Mouse (Mus musculus) hindbrain, embryonic 15.5 days (tissue): Measurements from ENCODE around the gene Slc8a2. TPM values are rescaled to one million over a fixed set of nuclear protein-coding genes. Genes with fewer than 3 reads are reported as not detected.

Experiments
- ATAC-seq: fragments of 200-750 bp; cut with Nextera tagmentation; 2 replicates; pipeline ENCODE4 v1.8.0; 2017; ENCODE audit warnings: low read depth, moderate number of reproducible peaks, moderate TSS enrichment; ENCODE audit not compliant: low FRiP score
- H3K27ac ChIP-seq: fragments of 300-500 bp; sonication (generic); replicated peaks from 2 replicates; pipeline ENCODE4 v1.5.1; 2015; ENCODE audit warnings: mild to moderate bottlenecking, inconsistent platforms
- H3K27me3 ChIP-seq: fragments of 300-500 bp; sonication (generic); 2 replicates; pipeline ENCODE4 v1.6.1; 2015; ENCODE audit warnings: control low read depth, inconsistent platforms
- H3K36me3 ChIP-seq: fragments of 300-500 bp; sonication (generic); 2 replicates; pipeline ENCODE4 v1.6.1; 2015; ENCODE audit warnings: control low read depth, inconsistent platforms
- H3K4me1 ChIP-seq: fragments of 300-500 bp; sonication (generic); replicated peaks from 2 replicates; pipeline ENCODE4 v1.6.1; 2015; ENCODE audit warnings: control low read depth, inconsistent platforms
- H3K4me2 ChIP-seq: fragments of 300-500 bp; sonication (generic); 2 replicates; pipeline ENCODE4 v1.6.1; 2015; ENCODE audit warnings: moderate library complexity, mild to moderate bottlenecking, inconsistent platforms
- H3K4me3 ChIP-seq: fragments of 300-500 bp; sonication (generic); 2 replicates; pipeline ENCODE4 v1.5.1; 2015; ENCODE audit warnings: mild to moderate bottlenecking, inconsistent platforms
- H3K9ac ChIP-seq: fragments of 300-500 bp; sonication (generic); 2 replicates; pipeline ENCODE4 v1.6.1; 2015; ENCODE audit warnings: inconsistent platforms
- H3K9me3 ChIP-seq: fragments of 300-500 bp; sonication (generic); 2 replicates; pipeline ENCODE4 v1.6.1; 2016; ENCODE audit warnings: control low read depth, inconsistent platforms
- WGBS: fragments of 180-500 bp; shearing (Covaris S2); methylation state at CpG from one replicate; pipeline ENCODE4 v1.1.7; 2015; 5-methylcytosine and 5-hydroxymethylcytosine counted together
- polyA plus RNA-seq: library from polyadenylated mRNA; unstranded; fragments of >200 nt; fragmentation: Nextera tagmentation; extraction: Ambion mirVana; gene quantifications from 2 replicates; pipeline ENCODE4 v1.2.1, GENCODE M21; 2015

Slc8a2 gene
- 1.1 TPM in 2 replicates for polyA plus RNA-seq

GRCm38 (mm10) chr7:16129421-16129845 lies at the start of gene Slc8a2:
Gene Slc8a2, plus strand, starts transcription at chr7:16129826.
- peak within 1 kb of the TSS; percentile 79 for H3K27ac ChIP-seq

DNA sequence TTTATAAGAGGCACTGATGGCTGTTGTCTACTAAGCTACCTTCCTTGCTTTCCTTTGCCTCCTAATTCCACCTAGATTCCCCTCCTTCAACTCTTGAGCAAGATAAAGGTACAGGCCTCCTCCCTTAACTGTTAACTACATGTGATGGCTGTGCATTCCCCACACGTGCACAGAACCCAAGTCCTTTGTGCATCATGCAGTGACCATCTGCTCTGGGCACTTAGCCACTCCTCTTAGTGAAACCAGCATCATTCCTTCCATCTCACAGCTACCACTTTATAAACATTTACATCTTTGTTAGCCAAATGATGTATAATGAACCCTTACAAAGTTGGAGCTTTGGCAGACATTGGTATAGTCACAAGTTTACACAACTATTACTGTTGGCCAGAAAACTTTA lies 49.7 kb upstream of the Slc8a2 start:
- Histone ChIP-seq H3K27ac (no peak overlapping the region), H3K36me3 (no peaks in the 10 kb centered on the region), H3K9ac (no peak overlapping the region), H3K4me1 (no peaks in the 10 kb centered on the region), H3K27me3 (0 out of 2 replicates have a peak, but pooled peaks cover 2% of the 10 kb centered on the region), H3K9me3 (no peaks in the 10 kb centered on the region), H3K4me3 (no peak overlapping the region), H3K4me2 (no peak overlapping the region)
- 56% methylated on average over 1 of the region's 1 CpGs for whole genome bisulfite sequencing
- ATAC-seq: no peak

More at GRCm38 (mm10) chr7:16129421-16129845, at the start of gene Slc8a2:
- H3K27me3 ChIP-seq: no peaks in the 10 kb centered on the region
- peak within 1 kb of the TSS; percentile 69 for H3K9ac ChIP-seq
- peak within 1 kb of the TSS; percentile 56 for H3K4me3 ChIP-seq
- no peaks in the 10 kb centered on the region for H3K36me3 ChIP-seq
- no peaks in the 10 kb centered on the region for H3K9me3 ChIP-seq
- peak within 1 kb of the TSS; percentile 73 for H3K4me2 ChIP-seq
- ATAC-seq: peak; percentile 90
- H3K4me1 ChIP-seq: peaks cover 62% of the 10 kb centered on the region
- WGBS: 2% methylated on average over 12 of the region's 12 CpGs

DNA sequence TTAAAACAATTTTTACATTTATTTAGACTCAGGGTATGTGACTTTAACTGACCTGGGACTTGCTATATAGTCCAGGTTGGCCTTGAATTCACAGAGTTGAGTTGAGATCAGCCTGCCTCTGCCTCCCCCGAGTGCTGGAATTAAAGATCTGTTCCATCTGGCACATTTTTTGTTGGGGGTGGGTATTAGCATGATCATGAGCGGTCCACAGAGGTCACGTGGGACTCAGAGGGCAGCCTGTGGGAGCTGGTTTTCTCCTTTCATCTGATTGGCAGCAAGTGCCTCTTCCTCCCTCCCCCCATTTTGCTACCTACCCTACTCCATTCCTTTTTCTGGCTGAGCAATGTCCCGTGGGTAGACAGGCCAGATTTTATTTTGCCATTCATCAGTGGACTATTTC lies 49.0 kb upstream of the Slc8a2 start:
- Histone ChIP-seq H3K9me3 (no peaks in the 10 kb centered on the region), H3K4me1 (no peaks in the 10 kb centered on the region), H3K9ac (no peak overlapping the region), H3K4me2 (no peak overlapping the region), H3K27ac (no peak overlapping the region), H3K36me3 (no peaks in the 10 kb centered on the region), H3K27me3 (0 out of 2 replicates have a peak, but pooled peaks cover 2% of the 10 kb centered on the region), H3K4me3 (no peak overlapping the region)
- no peak for ATAC-seq
- WGBS: 76% methylated on average over 4 of the region's 4 CpGs

GRCm38 (mm10) chr7:16083361-16083760 lies 46.3 kb upstream of the Slc8a2 start:
- H3K4me1 ChIP-seq: no peaks in the 10 kb centered on the region
- H3K9me3 ChIP-seq: no peaks in the 10 kb centered on the region
- H3K4me3 ChIP-seq: no peak overlapping the region
- no peak overlapping the region for H3K27ac ChIP-seq
- no peaks in the 10 kb centered on the region for H3K36me3 ChIP-seq
- 67% methylated on average over 4 of the region's 4 CpGs for WGBS
- no peaks in the 10 kb centered on the region for H3K27me3 ChIP-seq
- ATAC-seq: no peak
- H3K4me2 ChIP-seq: no peak overlapping the region
- no peak overlapping the region for H3K9ac ChIP-seq

GRCm38 (mm10) chr7:16087587-16087986 lies 42.0 kb upstream of the Slc8a2 start:
- no peak overlapping the region for H3K4me2 ChIP-seq
- no peaks in the 10 kb centered on the region for H3K36me3 ChIP-seq

GRCm38 (mm10) chr7:16094592-16094991 lies 35.0 kb upstream of the Slc8a2 start:
- H3K9me3 ChIP-seq: no peaks in the 10 kb centered on the region
- H3K27me3 ChIP-seq: peaks cover 6% of the 10 kb centered on the region; the same call in 1 of the 2 replicates
- H3K9ac ChIP-seq: no peak overlapping the region

More at GRCm38 (mm10) chr7:16087587-16087986, 42.0 kb upstream of the Slc8a2 start:
- no peak overlapping the region for H3K27ac ChIP-seq
- H3K4me1 ChIP-seq: no peaks in the 10 kb centered on the region
- peaks cover 6% of the 10 kb centered on the region; the same call in 1 of the 2 replicates for H3K27me3 ChIP-seq
- WGBS: 82% methylated on average over 2 of the region's 2 CpGs
- H3K9me3 ChIP-seq: no peaks in the 10 kb centered on the region
- H3K9ac ChIP-seq: no peak overlapping the region
- no peak for ATAC-seq
- H3K4me3 ChIP-seq: no peak overlapping the region

DNA sequence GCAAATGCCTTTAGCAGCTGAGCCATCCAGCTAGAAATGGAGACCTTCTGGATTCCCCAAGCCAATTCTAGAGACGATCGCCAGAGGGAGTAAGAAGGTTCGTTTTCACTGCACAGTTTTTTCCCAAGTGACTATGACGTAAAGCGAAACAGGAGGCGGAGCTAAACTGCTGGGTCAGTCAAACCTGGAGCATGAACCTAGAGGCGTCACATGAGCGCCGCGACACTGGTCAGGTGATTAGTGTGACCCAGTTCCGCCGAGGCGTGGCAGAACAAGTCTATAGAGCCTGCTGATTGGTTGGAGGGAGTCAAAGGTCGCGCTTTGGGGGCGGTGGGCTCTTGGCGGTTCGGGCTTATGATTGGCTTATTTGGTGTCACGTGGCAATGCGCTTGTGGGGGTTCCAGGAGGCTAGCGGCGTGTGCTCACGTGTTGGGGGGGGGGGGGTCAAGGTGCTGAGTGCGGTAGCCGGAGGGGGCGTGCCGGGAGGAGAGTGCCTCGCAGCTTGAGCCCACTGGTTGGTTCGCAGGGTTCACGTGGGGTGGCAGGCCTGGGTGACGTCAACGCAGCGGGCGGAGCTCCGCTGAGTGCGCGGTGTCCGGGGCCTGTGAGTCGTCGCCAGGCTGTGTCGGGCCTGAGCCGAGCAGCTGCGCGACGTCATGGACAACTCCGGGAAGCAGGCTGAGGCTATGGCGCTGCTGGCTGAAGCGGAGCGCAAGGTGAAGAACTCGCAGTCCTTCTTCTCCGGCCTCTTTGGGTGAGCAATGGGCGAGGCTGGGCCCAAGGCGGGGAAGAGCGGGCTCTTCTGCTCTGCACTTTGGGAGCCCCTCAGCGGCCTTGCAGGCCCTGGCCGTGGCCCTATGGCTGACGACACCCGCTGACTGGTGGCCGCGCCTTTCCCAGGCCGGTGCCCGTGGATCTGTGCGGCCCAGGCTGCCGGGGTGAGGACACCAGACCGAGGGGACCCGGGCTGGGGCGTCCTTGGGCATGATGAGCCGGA lies 31.3 kb upstream of the Slc8a2 start, which contains the start of gene Napa:
TSS of gene Napa (plus strand) at position 438 of the 997 bp plus-strand sequence.
- peak; percentile 98 for ATAC-seq
- no peaks in the 10 kb centered on the region for H3K9me3 ChIP-seq
- peak within 1 kb of the TSS; percentile 93 for H3K9ac ChIP-seq
- under 1% methylated on average over 60 of the region's 68 CpGs for WGBS
- peak within 1 kb of the TSS; percentile 72 for H3K4me2 ChIP-seq
- H3K4me1 ChIP-seq: peaks cover 46% of the 10 kb centered on the region
- peak within 1 kb of the TSS; percentile 88 for H3K27ac ChIP-seq
- H3K4me3 ChIP-seq: peak within 1 kb of the TSS; percentile 90
- H3K27me3 ChIP-seq: no peaks in the 10 kb centered on the region
- no peaks in the 10 kb centered on the region for H3K36me3 ChIP-seq

More at GRCm38 (mm10) chr7:16094592-16094991, 35.0 kb upstream of the Slc8a2 start:
- H3K27ac ChIP-seq: no peak overlapping the region
- 73% methylated on average over 3 of the region's 3 CpGs for WGBS
- H3K4me2 ChIP-seq: no peak overlapping the region
- no peaks in the 10 kb centered on the region for H3K36me3 ChIP-seq
- no peak overlapping the region for H3K4me3 ChIP-seq
- ATAC-seq: no peak
- peaks cover 11% of the 10 kb centered on the region for H3K4me1 ChIP-seq

- 97% methylated on average over 4 of the region's 4 CpGs for WGBS
- Histone ChIP-seq H3K36me3 (no peaks in the 10 kb centered on the region), H3K27ac (no peak overlapping the region), H3K4me2 (peak overlapping the region; percentile 72), H3K4me3 (peak overlapping the region; percentile 90; the same call in 1 of the 2 replicates), H3K27me3 (no peaks in the 10 kb centered on the region), H3K9ac (peak overlapping the region; percentile 93; the same call in 1 of the 2 replicates), H3K9me3 (no peaks in the 10 kb centered on the region), H3K4me1 (peaks cover 56% of the 10 kb centered on the region)
- no peak for ATAC-seq
These were observed 29.7 kb upstream of the Slc8a2 start for GRCm38 (mm10) chr7:16099901-16100300.

DNA sequence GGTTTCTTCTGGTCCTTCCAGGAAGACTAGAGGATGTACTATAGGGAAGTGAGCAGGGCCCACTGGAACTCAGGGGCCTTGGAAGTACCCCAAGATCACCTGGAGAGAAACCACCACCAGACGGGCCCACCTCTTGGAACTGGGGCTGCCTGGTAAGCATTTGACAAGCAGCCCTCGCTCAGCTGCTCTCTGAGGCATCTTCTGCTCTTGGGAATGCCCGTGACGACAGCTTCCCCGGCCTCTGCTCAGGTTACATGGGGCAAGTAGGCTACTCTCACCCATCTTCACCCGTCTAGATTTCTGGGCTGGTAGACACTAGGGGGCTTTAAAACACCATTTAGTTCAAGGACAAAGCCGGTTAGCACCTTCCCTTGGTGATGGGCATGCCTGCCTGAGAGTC lies 28.5 kb upstream of the Slc8a2 start:
- ATAC-seq: no peak
- no peak overlapping the region for H3K9ac ChIP-seq
- WGBS: 81% methylated on average over 7 of the region's 7 CpGs
- no peaks in the 10 kb centered on the region for H3K27me3 ChIP-seq
- no peaks in the 10 kb centered on the region for H3K9me3 ChIP-seq
- H3K4me2 ChIP-seq: no peak overlapping the region
- no peak overlapping the region for H3K4me3 ChIP-seq
- H3K27ac ChIP-seq: no peak overlapping the region
- H3K36me3 ChIP-seq: no peaks in the 10 kb centered on the region
- H3K4me1 ChIP-seq: peaks cover 56% of the 10 kb centered on the region

- Histone ChIP-seq H3K9ac (no peak overlapping the region), H3K36me3 (no peaks in the 10 kb centered on the region), H3K27ac (no peak overlapping the region), H3K4me1 (peaks cover 56% of the 10 kb centered on the region), H3K9me3 (no peaks in the 10 kb centered on the region), H3K27me3 (no peaks in the 10 kb centered on the region), H3K4me3 (no peak overlapping the region), H3K4me2 (no peak overlapping the region)
- WGBS: 70% methylated on average over 15 of the region's 15 CpGs
- ATAC-seq: no peak
These were observed 27.7 kb upstream of the Slc8a2 start for GRCm38 (mm10) chr7:16101726-16102475.

- ATAC-seq: no peak
- H3K9me3 ChIP-seq: no peaks in the 10 kb centered on the region
- 89% methylated on average over 5 of the region's 5 CpGs for WGBS
- H3K27me3 ChIP-seq: no peaks in the 10 kb centered on the region
- H3K4me3 ChIP-seq: no peak overlapping the region
- no peak overlapping the region for H3K27ac ChIP-seq
- H3K4me1 ChIP-seq: peaks cover 53% of the 10 kb centered on the region
- no peak overlapping the region for H3K9ac ChIP-seq
- H3K4me2 ChIP-seq: no peak overlapping the region
- peaks cover 8% of the 10 kb centered on the region for H3K36me3 ChIP-seq
These were observed 26.9 kb upstream of the Slc8a2 start for GRCm38 (mm10) chr7:16102686-16103226.
